Mouse (Mus musculus): ENCODE data around the gene Arhgap22. TPM values are rescaled to one million over a fixed set of nuclear protein-coding genes. Genes with fewer than 3 reads are reported as not detected.

The Arhgap22 gene
- polyA plus RNA-seq, 1 experiment from 2014 or later = 4.2 TPM

- Histone ChIP-seq H3K9me3 (replicated peaks) (no peaks in the 10 kb centered on the region), H3K4me1 (replicated peaks) (peaks cover 12% of the 10 kb centered on the region), H3K36me3 (no peaks in the 10 kb centered on the region), H3K27me3 (replicated peaks) (no peaks in the 10 kb centered on the region), H3K4me3 (no peak overlapping the region), H3K4me2 (no peak overlapping the region), H3K27ac (ENCODE audit: poor library complexity, severe bottlenecking) (no peak overlapping the region), H3K9ac (no peak overlapping the region)
- 85% methylated on average over 3 of the region's 3 CpGs for WGBS
- no peak for ATAC-seq (ENCODE audit: insufficient number of reproducible peaks, low FRiP score)
Observed at GRCm38 (mm10) chr14:33418311-33418909, 204.6 kb downstream of the Arhgap22 start.

Other genes starting within 250 kb of the Arhgap22 start
- 0.22 and 0.51 TPM in 2 replicates for gene Lrrc18, start 222.6 kb upstream of the Arhgap22 start, polyA plus RNA-seq (2016; fragmentation: Nextera tagmentation; extraction: Ambion mirVana)
- 0.22 and 0.64 TPM in 2 replicates for gene Wdfy4, start 28.5 kb upstream of the Arhgap22 start, polyA plus RNA-seq (2016; fragmentation: Nextera tagmentation; extraction: Ambion mirVana)
- 12.6 and 13.6 TPM in 2 replicates for gene Mapk8, start 233.1 kb downstream of the Arhgap22 start, polyA plus RNA-seq (2016; fragmentation: Nextera tagmentation; extraction: Ambion mirVana)

Data from heart, embryonic 12.5 days (tissue).